Mouse (Mus musculus): ENCODE data around the gene Zmym2.

DNA sequence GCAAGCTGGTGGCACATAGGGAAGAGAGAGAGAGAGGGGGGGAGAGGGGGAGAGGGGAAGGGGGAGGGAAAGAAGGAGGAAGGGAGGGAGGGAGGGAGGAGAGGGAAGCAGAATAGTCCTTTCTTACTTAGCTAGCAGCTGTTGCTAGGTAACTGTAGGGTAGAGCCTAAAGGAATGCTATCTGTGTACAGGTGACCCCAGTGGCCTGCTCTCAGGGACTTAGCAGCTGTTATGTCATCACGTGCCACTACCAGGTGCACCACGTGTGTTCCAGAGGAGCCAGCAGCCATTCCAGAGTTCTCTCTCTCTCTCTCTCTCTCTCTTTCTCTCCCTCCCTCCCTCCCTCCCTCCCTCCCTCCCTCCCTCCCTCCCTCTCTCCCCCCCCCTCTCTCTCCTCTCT, 41.9 kb upstream of the Zmym2 start:
- TF ChIP-seq CTCF (IDR thresholded peaks at IDR 0.05; ENCODE audit: control insufficient read depth, insufficient read depth, insufficient read length) (no peak), MYOD1 (IDR thresholded peaks at IDR 0.05; ENCODE audit: control insufficient read depth, insufficient read length, low read depth) (no peak), MAX (IDR thresholded peaks at IDR 0.05) (no peak), USF1 (IDR thresholded peaks at IDR 0.05; ENCODE audit: low read depth) (no peak), MYOG (IDR thresholded peaks at IDR 0.05; ENCODE audit: control insufficient read depth, extremely low read depth, insufficient read length) (no peak)
